Mouse (Mus musculus) lung, adult 2 months (tissue): ENCODE results near the gene Fbxl19.

Source experiments
- CTCF ChIP-seq: fragments of 200-500 bp; IDR thresholded peaks from 2 replicates; pipeline ENCODE4 v1.5.1; 2011; ENCODE audit warnings: mild to moderate bottlenecking, low read length, control low read depth; ENCODE audit not compliant: insufficient read depth
- POLR2A ChIP-seq: fragments of 200-500 bp; IDR thresholded peaks from 2 replicates; pipeline ENCODE4 v1.6.1; 2011; ENCODE audit warnings: low read depth, mild to moderate bottlenecking, control low read depth, low read length, borderline replicate concordance; ENCODE audit errors: extremely low read depth

DNA sequence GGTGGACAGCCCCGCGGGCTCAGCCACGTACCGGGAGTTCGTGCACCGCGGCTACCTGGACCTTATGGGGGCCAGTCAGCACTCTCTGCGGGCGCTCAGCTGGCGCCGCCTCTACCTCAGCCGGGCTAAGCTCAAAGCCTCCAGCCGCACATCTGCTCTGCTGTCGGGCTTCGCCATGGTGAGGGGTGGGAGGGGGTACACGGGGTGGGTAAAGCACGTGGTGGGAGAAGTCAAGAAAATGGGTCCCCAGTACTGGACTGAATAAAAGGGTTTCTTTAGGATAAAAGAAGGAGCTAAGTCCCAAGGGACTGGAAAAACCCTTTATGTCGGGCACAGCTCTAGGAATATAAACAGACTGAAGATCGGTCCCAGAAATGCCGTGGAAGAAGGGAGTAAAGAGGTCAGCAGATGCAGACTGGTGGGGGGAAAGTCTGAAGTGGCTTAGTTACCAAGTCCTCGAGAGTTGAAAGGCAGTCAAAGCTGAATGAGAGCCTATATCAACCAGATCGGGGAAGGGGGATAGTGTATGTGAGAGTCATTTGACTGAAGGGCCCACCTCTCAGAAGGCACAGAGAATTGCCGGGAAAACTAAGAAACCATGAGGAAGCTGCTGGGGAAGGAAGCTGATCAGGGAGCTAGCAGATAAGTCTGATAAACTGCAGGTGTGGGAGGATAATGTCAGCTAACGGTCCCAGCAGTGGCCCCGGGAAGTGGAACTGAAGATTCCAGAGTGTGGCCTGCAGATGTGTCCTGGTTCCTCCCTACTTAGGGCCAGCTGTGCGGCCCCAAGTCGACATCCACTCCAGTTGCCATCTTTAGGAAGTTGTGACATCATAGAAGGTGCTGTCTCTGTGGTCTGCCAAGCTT is 25.9 kb downstream of the Fbxl19 start:
- TF ChIP-seq POLR2A (no peak), CTCF (no peak)
